Mouse (Mus musculus) ES-Bruce4 (cell line): ENCODE data around the gene Mydgf. TPM values are rescaled to one million over a fixed set of nuclear protein-coding genes. Genes with fewer than 3 reads are reported as not detected.

Experiments
- H3K27ac ChIP-seq: 2 replicates; pipeline ENCODE4 v1.5.1; 2012; ENCODE audit warnings: low read length, inconsistent platforms; ENCODE audit not compliant: insufficient read depth
- H3K27me3 ChIP-seq: 2 replicates; pipeline ENCODE4 v1.6.1; 2012; ENCODE audit warnings: mild to moderate bottlenecking, low read length, inconsistent platforms; ENCODE audit not compliant: control insufficient read depth, poor library complexity, insufficient read depth, severe bottlenecking
- H3K36me3 ChIP-seq: 2 replicates; pipeline ENCODE4 v1.6.1; 2012; ENCODE audit warnings: inconsistent platforms, mild to moderate bottlenecking, low read length, moderate library complexity; ENCODE audit not compliant: control insufficient read depth, poor library complexity, insufficient read depth, severe bottlenecking
- H3K4me1 ChIP-seq: one replicate; pipeline ENCODE4 v1.8.1; 2011; ENCODE audit warnings: low read length; ENCODE audit not compliant: control insufficient read depth, insufficient read depth
- H3K4me3 ChIP-seq: 2 replicates; pipeline ENCODE4 v1.5.1; 2011; ENCODE audit warnings: low read depth, mild to moderate bottlenecking, low read length
- H3K9ac ChIP-seq: 2 replicates; pipeline ENCODE4 v1.6.1; 2012; ENCODE audit warnings: low read depth, mild to moderate bottlenecking, inconsistent platforms; ENCODE audit not compliant: poor library complexity, severe bottlenecking
- H3K9me3 ChIP-seq: replicated peaks from 2 replicates; pipeline ENCODE4 v1.6.1; 2012; ENCODE audit warnings: mild to moderate bottlenecking, low read length, inconsistent platforms; ENCODE audit not compliant: control insufficient read depth, poor library complexity, insufficient read depth, severe bottlenecking
- CTCF ChIP-seq: IDR thresholded peaks from one replicate; pipeline ENCODE4 v1.8.1; 2011; ENCODE audit warnings: low read depth, low read length
- EP300 ChIP-seq: IDR thresholded peaks from 2 replicates; pipeline ENCODE4 v1.6.1; 2011; ENCODE audit warnings: low read depth, low read length; ENCODE audit not compliant: insufficient read depth
- POLR2A ChIP-seq: IDR thresholded peaks from one replicate; pipeline ENCODE4 v1.8.1; 2011; ENCODE audit warnings: low read length; ENCODE audit not compliant: insufficient read depth
- polyA plus RNA-seq: library from polyadenylated mRNA; stranded (reverse); fragments of >200 nt; gene quantifications from 2 replicates; pipeline ENCODE4 v1.2.4, GENCODE M21; 2011; ENCODE audit warnings: low read depth; ENCODE audit not compliant: missing spikeins, insufficient read depth, insufficient read length

The Mydgf gene
- polyA plus RNA-seq, 1 experiment = 48.4 TPM

DNA sequence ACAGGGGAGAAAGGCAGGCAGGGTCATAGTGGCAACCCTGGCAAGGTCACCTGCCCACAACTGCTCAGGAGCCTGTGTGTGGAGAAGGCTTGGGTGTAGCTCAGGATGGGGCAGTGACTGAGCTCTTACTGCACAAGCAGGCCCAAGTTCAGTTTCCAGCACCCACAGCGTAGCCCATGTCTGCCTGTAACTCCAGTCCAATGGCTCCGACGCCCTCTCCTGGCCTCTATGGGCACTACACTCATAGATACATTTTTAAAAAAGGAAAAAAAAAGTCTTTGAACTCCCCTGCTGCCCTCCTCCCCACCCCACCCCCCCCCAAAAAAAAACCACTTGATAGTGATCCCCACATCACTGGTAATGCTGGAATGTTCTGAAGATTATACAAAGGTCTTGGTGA lies 17.9 kb upstream of the Mydgf start:
- no peaks in the 10 kb centered on the region for H3K9me3 ChIP-seq
- no peak overlapping the region for H3K4me3 ChIP-seq
- H3K27me3 ChIP-seq = no peaks in the 10 kb centered on the region
- TF ChIP-seq EP300 (no peak), CTCF (peak; percentile 50)
- no peak overlapping the region for H3K9ac ChIP-seq
- no peak overlapping the region for H3K27ac ChIP-seq
- H3K4me1 ChIP-seq = no peaks in the 10 kb centered on the region
- peaks cover 15% of the 10 kb centered on the region; the same call in 1 of the 2 replicates for H3K36me3 ChIP-seq

- no peak overlapping the region for H3K27ac ChIP-seq
- no peaks in the 10 kb centered on the region for H3K4me1 ChIP-seq
- peak; percentile 66 for TF ChIP-seq CTCF
- no peak for TF ChIP-seq POLR2A
- H3K4me3 ChIP-seq = no peak overlapping the region
- no peaks in the 10 kb centered on the region for H3K27me3 ChIP-seq
- no peaks in the 10 kb centered on the region for H3K9me3 ChIP-seq
- 0 out of 2 replicates have a peak, but pooled peaks cover 8% of the 10 kb centered on the region for H3K36me3 ChIP-seq
- H3K9ac ChIP-seq = no peak overlapping the region
Measured at GRCm38 (mm10) chr17:56200586-56200985, 16.9 kb upstream of the Mydgf start.

DNA sequence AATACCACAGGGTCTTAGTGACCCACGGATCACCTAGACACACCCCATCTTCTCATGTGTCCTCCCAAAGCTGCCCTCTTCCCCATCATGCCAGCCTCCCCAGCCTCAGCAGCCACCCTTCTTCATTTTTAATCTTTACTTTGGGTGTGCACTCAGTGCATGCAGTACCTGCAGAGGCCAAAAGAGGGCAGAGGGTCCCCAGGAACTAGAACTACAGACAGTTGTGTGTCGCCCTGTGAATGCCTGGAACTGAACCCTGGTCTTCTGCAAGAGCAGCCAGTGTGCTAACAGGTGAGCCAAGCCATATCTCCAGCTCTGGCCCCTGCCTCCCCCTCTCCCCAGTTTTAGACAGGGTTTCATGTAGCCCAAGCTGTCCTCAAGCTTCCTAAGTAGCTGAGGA lies 13.1 kb upstream of the Mydgf start:
- no peak overlapping the region for H3K9ac ChIP-seq
- no peak overlapping the region for H3K4me3 ChIP-seq
- no peaks in the 10 kb centered on the region for H3K9me3 ChIP-seq
- TF ChIP-seq POLR2A (no peak), EP300 (no peak), CTCF (peak; percentile 72)
- no peaks in the 10 kb centered on the region for H3K36me3 ChIP-seq
- no peak overlapping the region for H3K27ac ChIP-seq
- H3K4me1 ChIP-seq = peaks cover 2% of the 10 kb centered on the region
- no peaks in the 10 kb centered on the region for H3K27me3 ChIP-seq

DNA sequence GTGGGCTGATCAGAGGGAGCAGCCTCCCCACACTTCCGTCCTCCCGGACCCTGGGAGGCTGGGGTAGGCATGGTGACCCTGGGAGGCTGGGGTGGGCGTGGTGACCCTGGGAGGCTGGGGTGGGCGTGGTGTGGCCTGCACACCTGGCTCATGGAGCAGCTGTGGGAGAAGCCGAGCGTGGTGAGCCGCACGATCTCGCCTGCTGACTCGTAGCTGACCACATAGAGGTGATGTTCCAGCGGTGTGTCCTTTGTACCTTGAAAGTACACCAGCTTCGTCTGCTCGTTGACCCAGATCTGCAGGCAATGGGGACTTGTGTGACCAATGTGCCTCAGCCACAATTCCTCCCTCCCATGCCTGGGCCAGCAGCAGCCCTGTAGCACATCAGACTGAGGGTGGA lies 11.0 kb upstream of the Mydgf start:
- no peak for TF ChIP-seq POLR2A
- TF ChIP-seq EP300 = no peak
- no peak for TF ChIP-seq CTCF
- no peaks in the 10 kb centered on the region for H3K9me3 ChIP-seq
- H3K27me3 ChIP-seq = no peaks in the 10 kb centered on the region
- no peaks in the 10 kb centered on the region for H3K36me3 ChIP-seq
- peaks cover 2% of the 10 kb centered on the region for H3K4me1 ChIP-seq
- H3K4me3 ChIP-seq = no peak overlapping the region
- no peak overlapping the region for H3K9ac ChIP-seq
- no peak overlapping the region for H3K27ac ChIP-seq

GRCm38 (mm10) chr17:56194357-56194756 lies 10.6 kb upstream of the Mydgf start:
- TF ChIP-seq CTCF (no peak), POLR2A (no peak), EP300 (no peak)
- Histone ChIP-seq H3K27me3 (no peaks in the 10 kb centered on the region), H3K9ac (no peak overlapping the region), H3K4me3 (no peak overlapping the region), H3K27ac (no peak overlapping the region), H3K4me1 (peaks cover 2% of the 10 kb centered on the region), H3K36me3 (no peaks in the 10 kb centered on the region), H3K9me3 (no peaks in the 10 kb centered on the region)

- Histone ChIP-seq H3K4me3 (no peak overlapping the region), H3K4me1 (peaks cover 2% of the 10 kb centered on the region), H3K9me3 (no peaks in the 10 kb centered on the region), H3K27ac (no peak overlapping the region), H3K36me3 (no peaks in the 10 kb centered on the region), H3K9ac (no peak overlapping the region), H3K27me3 (no peaks in the 10 kb centered on the region)
- TF ChIP-seq CTCF (no peak), POLR2A (no peak), EP300 (no peak)
Measured at GRCm38 (mm10) chr17:56191266-56191665, 7.5 kb upstream of the Mydgf start.
